Mouse (Mus musculus): ENCODE measurements around the gene Phox2b. TPM values are rescaled to one million over a fixed set of nuclear protein-coding genes. Genes with fewer than 3 reads are reported as not detected.

The Phox2b gene
- 1.1 and 2.0 TPM in 2 replicates for polyA plus RNA-seq (2015; fragmentation: Nextera tagmentation; extraction: Ambion mirVana)

GRCm38 (mm10) chr5:67098733-67099323 is at the start of gene Phox2b:
Gene Phox2b (minus strand): TSS chr5:67099301.
- no peak within 1 kb of the TSS for H3K9ac ChIP-seq (replicated peaks)
- no peak within 1 kb of the TSS for H3K27ac ChIP-seq
- no peak for ATAC-seq
- no peak within 1 kb of the TSS for H3K4me2 ChIP-seq (replicated peaks)
- H3K4me1 ChIP-seq (replicated peaks), result peaks cover 9% of the 10 kb centered on the region
- peaks cover 98% of the 10 kb centered on the region for H3K27me3 ChIP-seq
- under 1% methylated on average over 16 of the region's 16 CpGs for WGBS
- no peaks in the 10 kb centered on the region for H3K9me3 ChIP-seq
- no peak within 1 kb of the TSS for H3K4me3 ChIP-seq (replicated peaks)
- H3K36me3 ChIP-seq, result no peaks in the 10 kb centered on the region

- H3K27ac ChIP-seq, result no peak overlapping the region
- no peaks in the 10 kb centered on the region for H3K36me3 ChIP-seq
- ATAC-seq, result no peak
- H3K9me3 ChIP-seq, result no peaks in the 10 kb centered on the region
- peaks cover 18% of the 10 kb centered on the region for H3K4me1 ChIP-seq (replicated peaks)
- H3K4me3 ChIP-seq (replicated peaks), result no peak overlapping the region
- no peak overlapping the region for H3K4me2 ChIP-seq (replicated peaks)
- no peak overlapping the region for H3K9ac ChIP-seq (replicated peaks)
- WGBS, result 72% methylated on average over 4 of the region's 4 CpGs
- H3K27me3 ChIP-seq, result peaks cover 20% of the 10 kb centered on the region
Measured at GRCm38 (mm10) chr5:67142622-67143021, 43.5 kb upstream of the Phox2b start.

- peaks cover 28% of the 10 kb centered on the region for H3K27me3 ChIP-seq
- WGBS, result 24% methylated on average over 25 of the region's 25 CpGs
Measured at GRCm38 (mm10) chr5:67139052-67140015, 40.2 kb upstream of the Phox2b start.

GRCm38 (mm10) chr5:67138643-67139042 is 39.5 kb upstream of the Phox2b start:
- peak overlapping the region; percentile 42 for H3K4me2 ChIP-seq (replicated peaks)
- H3K27me3 ChIP-seq, result peaks cover 28% of the 10 kb centered on the region
- H3K9ac ChIP-seq (replicated peaks), result no peak overlapping the region
- peak overlapping the region; percentile 36; the same call in 1 of the 2 replicates for H3K27ac ChIP-seq
- H3K36me3 ChIP-seq, result no peaks in the 10 kb centered on the region
- no peak overlapping the region for H3K4me3 ChIP-seq (replicated peaks)
- 3% methylated on average over 8 of the region's 8 CpGs for WGBS
- 0 out of 2 replicates have a peak, but pooled peaks cover 1% of the 10 kb centered on the region for H3K9me3 ChIP-seq
- H3K4me1 ChIP-seq (replicated peaks), result peaks cover 22% of the 10 kb centered on the region
- ATAC-seq, result peak; percentile 72

More at GRCm38 (mm10) chr5:67139052-67140015, 40.2 kb upstream of the Phox2b start:
- H3K27ac ChIP-seq, result peak overlapping the region; percentile 36; the same call in 1 of the 2 replicates
- ATAC-seq, result peak; percentile 57
- H3K4me2 ChIP-seq (replicated peaks), result peak overlapping the region; percentile 42
- peaks cover 22% of the 10 kb centered on the region for H3K4me1 ChIP-seq (replicated peaks)
- H3K36me3 ChIP-seq, result no peaks in the 10 kb centered on the region
- no peak overlapping the region for H3K9ac ChIP-seq (replicated peaks)
- H3K9me3 ChIP-seq, result no peaks in the 10 kb centered on the region
- no peak overlapping the region for H3K4me3 ChIP-seq (replicated peaks)

GRCm38 (mm10) chr5:67134698-67135097 is 35.6 kb upstream of the Phox2b start:
- no peak overlapping the region for H3K4me3 ChIP-seq (replicated peaks)
- H3K36me3 ChIP-seq, result no peaks in the 10 kb centered on the region
- H3K9ac ChIP-seq (replicated peaks), result no peak overlapping the region
- no peak overlapping the region for H3K4me2 ChIP-seq (replicated peaks)
- no peak overlapping the region for H3K27ac ChIP-seq
- H3K4me1 ChIP-seq (replicated peaks), result peaks cover 16% of the 10 kb centered on the region
- H3K9me3 ChIP-seq, result peaks cover 6% of the 10 kb centered on the region; the same call in 1 of the 2 replicates
- WGBS, result 48% methylated on average over 6 of the region's 6 CpGs
- no peak for ATAC-seq
- peaks cover 12% of the 10 kb centered on the region for H3K27me3 ChIP-seq

- H3K4me2 ChIP-seq (replicated peaks), result no peak overlapping the region
- H3K9ac ChIP-seq (replicated peaks), result no peak overlapping the region
- WGBS, result 50% methylated on average over 2 of the region's 2 CpGs
- H3K27me3 ChIP-seq, result peaks cover 5% of the 10 kb centered on the region; the same call in 1 of the 2 replicates
- no peak for ATAC-seq
- no peak overlapping the region for H3K27ac ChIP-seq
- H3K4me3 ChIP-seq (replicated peaks), result no peak overlapping the region
- peaks cover 6% of the 10 kb centered on the region; the same call in 1 of the 2 replicates for H3K9me3 ChIP-seq
- H3K4me1 ChIP-seq (replicated peaks), result 0 out of 2 replicates have a peak, but pooled peaks cover 4% of the 10 kb centered on the region
- no peaks in the 10 kb centered on the region for H3K36me3 ChIP-seq
Measured at GRCm38 (mm10) chr5:67131671-67132070, 32.6 kb upstream of the Phox2b start.

- peaks cover 65% of the 10 kb centered on the region for H3K27me3 ChIP-seq
- H3K4me3 ChIP-seq (replicated peaks), result no peak overlapping the region
- H3K9ac ChIP-seq (replicated peaks), result no peak overlapping the region
- 87% methylated on average over 2 of the region's 2 CpGs for whole genome bisulfite sequencing
- no peak overlapping the region for H3K4me2 ChIP-seq (replicated peaks)
- no peaks in the 10 kb centered on the region for H3K36me3 ChIP-seq
- H3K27ac ChIP-seq, result no peak overlapping the region
- H3K4me1 ChIP-seq (replicated peaks), result 0 out of 2 replicates have a peak, but pooled peaks cover 2% of the 10 kb centered on the region
- no peaks in the 10 kb centered on the region for H3K9me3 ChIP-seq
- ATAC-seq, result no peak
Measured at GRCm38 (mm10) chr5:67106261-67106660, 7.2 kb upstream of the Phox2b start.

GRCm38 (mm10) chr5:67103016-67103415 is 3.9 kb upstream of the Phox2b start:
- ATAC-seq, result no peak
- no peak overlapping the region for H3K4me2 ChIP-seq (replicated peaks)
- peaks cover 94% of the 10 kb centered on the region for H3K27me3 ChIP-seq
- H3K4me3 ChIP-seq (replicated peaks), result no peak overlapping the region
- H3K9me3 ChIP-seq, result no peaks in the 10 kb centered on the region
- 5% methylated on average over 3 of the region's 3 CpGs for WGBS
- H3K9ac ChIP-seq (replicated peaks), result no peak overlapping the region
- 0 out of 2 replicates have a peak, but pooled peaks cover 2% of the 10 kb centered on the region for H3K4me1 ChIP-seq (replicated peaks)
- H3K36me3 ChIP-seq, result no peaks in the 10 kb centered on the region
- H3K27ac ChIP-seq, result no peak overlapping the region

GRCm38 (mm10) chr5:67101793-67102600 is 2.9 kb upstream of the Phox2b start:
- H3K36me3 ChIP-seq, result no peaks in the 10 kb centered on the region
- H3K27me3 ChIP-seq, result peaks cover 99% of the 10 kb centered on the region
- H3K4me2 ChIP-seq (replicated peaks), result no peak overlapping the region
- no peak overlapping the region for H3K9ac ChIP-seq (replicated peaks)
- peak; percentile 74 for ATAC-seq
- WGBS, result 1% methylated on average over 28 of the region's 28 CpGs
- H3K4me3 ChIP-seq (replicated peaks), result no peak overlapping the region
- no peak overlapping the region for H3K27ac ChIP-seq
- H3K9me3 ChIP-seq, result no peaks in the 10 kb centered on the region
- H3K4me1 ChIP-seq (replicated peaks), result 0 out of 2 replicates have a peak, but pooled peaks cover 2% of the 10 kb centered on the region

GRCm38 (mm10) chr5:67101395-67101760 is 2.3 kb upstream of the Phox2b start:
- Histone ChIP-seq H3K4me3 (replicated peaks) (no peak overlapping the region), H3K4me2 (replicated peaks) (no peak overlapping the region), H3K27me3 (peaks cover 98% of the 10 kb centered on the region), H3K36me3 (no peaks in the 10 kb centered on the region), H3K4me1 (replicated peaks) (peaks cover 3% of the 10 kb centered on the region), H3K9me3 (no peaks in the 10 kb centered on the region), H3K9ac (replicated peaks) (no peak overlapping the region), H3K27ac (no peak overlapping the region)
- whole genome bisulfite sequencing, result under 1% methylated on average over 9 of the region's 9 CpGs
- peak; percentile 61; the same call in 1 of the 2 replicates for ATAC-seq

- Histone ChIP-seq H3K9ac (replicated peaks) (no peak overlapping the region), H3K27me3 (peaks cover 98% of the 10 kb centered on the region), H3K9me3 (no peaks in the 10 kb centered on the region), H3K36me3 (no peaks in the 10 kb centered on the region), H3K27ac (no peak overlapping the region), H3K4me2 (replicated peaks) (no peak overlapping the region), H3K4me3 (replicated peaks) (no peak overlapping the region), H3K4me1 (replicated peaks) (peaks cover 9% of the 10 kb centered on the region)
- no peak for ATAC-seq
- under 1% methylated on average over 34 of the region's 34 CpGs for WGBS
Measured at GRCm38 (mm10) chr5:67100564-67101394, 1.7 kb upstream of the Phox2b start.
